Mouse (Mus musculus) CH12F3 (cell line): Measurements from ENCODE around the gene Apip.

ENCODE experiments used
- in situ Hi-C: fragments of 300-500 bp; cut with MboI; formaldehyde crosslinking; loops from 2 replicates; pipeline ENCODE4 v1.14.3; 2020; ENCODE audit warnings: low sequenced_read_pairs

Apip gene

DNA sequence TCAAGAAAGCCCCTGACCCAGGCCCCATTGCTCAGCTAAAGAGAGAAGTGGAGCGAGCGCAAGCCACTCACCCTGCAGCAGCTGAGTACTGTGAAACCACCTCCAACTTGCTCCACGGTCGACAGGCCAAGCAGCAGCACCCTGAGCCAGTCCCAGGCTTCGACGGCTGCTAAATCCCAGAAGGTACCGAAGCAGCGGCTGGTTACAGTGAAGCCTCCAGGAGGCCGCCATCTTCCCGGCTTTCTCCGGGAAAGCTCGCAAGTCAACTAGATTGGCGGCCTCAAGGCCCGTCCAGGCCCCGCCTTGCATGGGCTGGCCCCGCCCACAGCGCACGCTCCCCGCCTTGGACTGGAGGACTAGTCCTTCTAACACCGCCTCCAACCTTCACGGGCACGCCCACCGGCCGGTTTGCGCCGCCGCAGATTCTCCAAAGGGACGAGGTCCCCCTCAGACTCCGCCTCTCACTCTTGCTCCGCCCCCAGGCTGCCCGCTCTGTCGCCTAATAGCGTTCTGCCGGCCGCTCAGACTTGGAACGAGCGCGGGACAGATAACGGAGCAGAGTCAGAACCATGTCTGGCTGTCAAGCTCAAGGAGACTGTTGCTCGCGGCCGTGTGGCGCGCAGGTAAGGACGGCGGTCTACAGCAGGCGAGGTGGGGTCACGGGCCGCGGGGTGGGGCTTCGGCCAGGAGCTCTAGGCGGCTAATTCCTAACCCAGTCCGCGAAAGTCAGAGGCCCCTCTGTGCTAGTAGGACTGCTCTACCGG lies at the start of gene Apip, which contains the start of gene Pdhx:
Gene Apip, plus strand, starts transcription at position 457 of the 764 bp plus-strand sequence.
Gene Pdhx, minus strand, starts transcription at position 295 of the 764 bp plus-strand sequence.
- in situ Hi-C loops: no loop called here

DNA sequence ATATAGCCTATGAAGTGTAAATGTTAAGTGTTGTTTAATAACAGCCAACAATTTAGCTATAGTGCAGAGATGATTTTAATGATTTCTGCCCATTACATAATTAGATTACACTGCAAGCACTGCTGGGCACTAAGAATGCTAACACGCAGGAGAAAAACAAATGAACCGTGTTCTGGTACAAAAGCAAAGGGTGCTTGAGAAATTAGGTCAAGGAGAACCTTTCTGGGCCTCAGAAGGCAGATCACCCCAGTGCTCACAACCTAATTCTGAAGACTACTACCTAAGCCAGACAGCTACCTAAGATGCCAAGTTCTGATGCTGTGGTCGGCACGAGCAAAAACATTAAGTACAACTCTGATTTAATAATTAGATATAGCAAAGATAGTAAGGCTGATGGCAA lies 35.6 kb upstream of the Apip start:
- in situ Hi-C loops: no loop called here

DNA sequence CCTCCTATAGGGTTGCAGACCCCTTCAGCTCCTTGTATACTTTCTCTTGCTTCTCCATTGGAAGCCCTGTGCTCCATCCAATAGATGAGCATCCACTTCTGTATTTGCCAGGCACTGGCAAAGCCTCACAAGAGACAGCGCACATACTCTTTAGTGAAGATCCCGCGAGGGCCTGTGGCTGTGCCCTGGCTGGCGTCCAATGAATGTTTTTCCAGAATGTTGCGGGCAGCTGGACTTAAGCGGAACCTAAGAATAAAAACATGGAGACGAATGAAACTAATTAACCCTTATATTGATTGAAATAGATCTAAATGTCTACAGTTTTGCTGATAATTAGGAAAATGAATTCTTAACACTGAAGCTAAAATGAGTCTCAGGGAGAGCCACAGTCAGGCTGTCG lies 32.6 kb upstream of the Apip start:
- in situ Hi-C loops: no loop called here

DNA sequence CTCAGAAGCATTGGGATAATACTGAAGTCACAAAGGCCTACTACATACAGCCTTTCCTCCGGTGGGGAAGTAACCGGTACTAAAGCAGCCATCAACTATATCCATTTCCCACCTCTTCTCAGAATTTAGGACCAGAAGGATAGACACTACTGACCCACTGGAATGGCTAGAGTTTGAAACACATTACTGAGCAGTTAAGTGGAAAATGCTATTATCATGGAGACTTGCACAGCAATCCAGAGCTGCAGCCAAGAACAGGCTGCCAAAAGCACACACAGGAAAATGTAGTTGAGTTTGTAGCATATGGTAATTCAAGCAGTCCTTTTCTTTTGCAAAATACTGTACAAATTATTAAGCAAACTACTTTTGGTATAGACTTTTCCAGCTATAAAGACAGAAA lies 28.2 kb upstream of the Apip start:
- in situ Hi-C loops: no loop called here

DNA sequence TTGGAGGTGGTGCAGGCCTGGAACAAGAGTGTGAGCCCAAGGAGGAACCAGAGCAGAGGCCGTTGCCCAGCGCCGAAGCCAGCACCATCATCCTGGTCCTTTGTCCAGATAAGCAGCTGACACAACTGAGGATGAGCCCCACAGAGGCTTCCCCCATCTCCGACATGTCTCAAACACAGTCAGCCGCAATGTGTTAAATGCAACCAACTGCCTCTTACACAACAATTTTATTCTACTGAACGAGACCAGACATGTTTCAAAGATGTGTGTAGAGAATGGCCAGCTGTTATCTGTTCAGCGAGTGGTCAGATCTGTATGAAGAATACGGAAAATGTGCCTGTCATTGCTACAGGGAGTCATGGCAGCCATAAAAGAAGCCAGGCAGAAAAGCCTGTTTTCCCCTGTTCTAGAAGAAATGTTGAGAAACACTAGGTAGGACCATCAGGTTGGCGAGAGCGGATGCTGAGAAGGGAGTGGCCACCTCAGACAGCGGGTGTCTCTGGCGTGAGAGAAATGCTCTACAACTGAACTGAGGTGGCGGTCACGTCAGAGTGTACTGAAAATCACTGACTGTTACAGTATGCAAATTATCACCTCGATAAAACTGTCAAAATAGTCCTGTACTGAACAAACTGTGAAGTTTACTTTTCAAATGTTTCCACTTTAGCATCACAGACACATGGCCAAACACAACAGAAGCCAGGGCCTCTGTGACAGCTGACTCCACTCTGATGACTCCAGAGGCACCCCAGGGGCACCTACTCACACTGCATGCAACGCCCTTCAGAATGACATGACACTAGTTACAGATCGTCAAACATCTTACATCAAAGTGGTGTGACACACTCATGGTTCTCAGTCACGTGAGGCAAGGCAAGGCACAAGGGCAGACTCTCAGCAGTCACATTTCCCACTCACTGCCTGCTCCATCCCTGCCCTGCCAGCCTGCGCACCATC lies 21.3 kb upstream of the Apip start:
- in situ Hi-C loops: no loop called here

DNA sequence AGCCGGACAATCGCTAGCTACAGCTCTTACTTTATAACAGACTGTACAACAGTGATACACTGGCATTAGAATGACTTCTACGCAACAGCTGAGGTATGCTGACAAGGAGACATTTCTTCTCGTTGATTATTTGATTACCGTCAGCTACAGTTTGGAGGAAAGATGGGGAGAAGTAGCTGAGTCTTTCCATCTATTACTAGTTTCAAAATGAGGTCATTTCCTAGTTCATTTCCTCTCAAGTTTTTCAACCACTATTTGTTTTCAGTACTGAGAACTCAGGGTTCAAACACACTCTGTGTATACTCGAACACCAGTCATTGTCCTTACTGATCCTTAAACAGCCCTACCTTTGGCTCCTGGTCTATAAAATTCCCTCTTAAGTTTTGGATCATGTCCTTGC lies 17.7 kb upstream of the Apip start:
- in situ Hi-C loops: no loop called here

DNA sequence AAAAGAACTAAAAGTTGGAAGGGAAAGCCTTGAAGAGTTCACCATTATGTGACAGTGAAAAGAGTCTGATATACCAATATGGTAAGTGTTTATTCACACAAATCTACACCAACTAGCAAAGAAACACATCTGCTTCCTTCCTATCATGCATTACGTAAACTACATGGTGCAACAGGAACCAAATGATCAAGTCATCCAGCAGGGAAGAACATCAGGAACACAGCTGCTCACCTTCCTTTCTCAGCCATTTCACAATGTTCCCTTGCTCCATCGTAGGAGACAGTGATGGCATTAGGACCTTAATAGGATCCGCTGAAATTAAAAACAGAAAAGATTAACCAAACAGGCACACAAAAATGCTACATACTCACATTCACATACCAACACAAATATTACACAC lies 15.2 kb upstream of the Apip start:
- in situ Hi-C loops: no loop called here

DNA sequence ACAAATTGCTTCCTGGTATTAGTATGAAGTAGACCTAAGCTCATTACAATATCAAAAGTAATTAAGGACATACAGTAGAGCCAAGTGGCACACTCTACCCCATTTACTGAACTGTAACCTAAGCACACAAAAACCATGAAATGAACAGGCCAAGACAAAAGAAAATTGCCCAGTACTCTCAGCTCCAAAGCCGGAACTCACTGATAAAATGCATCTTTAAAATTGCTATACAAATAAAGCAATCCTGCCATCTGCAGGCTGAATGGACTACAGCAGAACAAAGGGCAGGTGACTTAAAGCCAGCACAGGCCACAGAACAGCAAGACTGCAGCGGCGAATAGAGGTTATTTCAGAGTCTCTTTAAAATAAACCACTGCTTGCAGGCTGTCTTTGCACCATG lies 10.6 kb upstream of the Apip start:
- in situ Hi-C loops: no loop called here

DNA sequence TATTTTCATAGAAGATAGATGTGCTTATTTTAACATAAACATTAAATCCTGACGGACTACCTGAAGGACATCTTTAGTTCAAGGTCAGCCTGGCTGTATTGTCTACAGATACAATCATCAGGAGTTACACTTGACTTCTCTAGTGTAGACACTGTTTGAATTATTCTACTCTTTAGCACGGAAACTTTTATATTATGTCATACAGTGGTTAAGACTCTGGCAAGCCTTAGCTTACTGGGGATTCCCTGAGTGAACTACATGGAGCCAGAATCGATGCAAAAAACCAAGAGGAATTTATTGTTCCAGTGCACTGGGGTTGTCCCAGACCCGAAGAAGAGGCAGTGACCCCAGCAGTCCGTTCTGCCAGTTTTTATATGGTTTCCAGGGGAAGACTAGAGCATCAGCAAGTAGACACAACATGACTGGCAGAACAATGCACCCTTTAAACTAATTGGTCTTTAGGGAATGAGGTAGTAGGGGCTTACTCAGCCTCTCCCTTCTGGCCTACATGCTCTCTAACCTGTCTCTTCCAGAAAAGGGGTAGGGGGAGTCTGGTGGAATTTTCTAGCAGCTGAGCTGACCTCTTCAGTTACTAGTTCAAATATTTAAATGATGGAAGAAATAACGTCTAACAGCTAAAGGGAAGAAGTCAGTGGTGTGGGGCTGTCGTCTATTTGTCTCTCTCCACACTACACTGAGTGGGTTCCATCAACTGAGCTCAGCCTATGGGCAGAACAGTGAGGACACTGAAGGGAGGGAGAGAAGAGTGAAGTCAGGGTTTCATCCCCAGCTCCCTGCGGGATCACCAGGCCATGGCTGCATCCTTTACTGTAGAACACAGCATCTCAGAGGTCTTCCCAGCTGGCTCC lies 6.6 kb upstream of the Apip start:
- in situ Hi-C loops: no loop called here

DNA sequence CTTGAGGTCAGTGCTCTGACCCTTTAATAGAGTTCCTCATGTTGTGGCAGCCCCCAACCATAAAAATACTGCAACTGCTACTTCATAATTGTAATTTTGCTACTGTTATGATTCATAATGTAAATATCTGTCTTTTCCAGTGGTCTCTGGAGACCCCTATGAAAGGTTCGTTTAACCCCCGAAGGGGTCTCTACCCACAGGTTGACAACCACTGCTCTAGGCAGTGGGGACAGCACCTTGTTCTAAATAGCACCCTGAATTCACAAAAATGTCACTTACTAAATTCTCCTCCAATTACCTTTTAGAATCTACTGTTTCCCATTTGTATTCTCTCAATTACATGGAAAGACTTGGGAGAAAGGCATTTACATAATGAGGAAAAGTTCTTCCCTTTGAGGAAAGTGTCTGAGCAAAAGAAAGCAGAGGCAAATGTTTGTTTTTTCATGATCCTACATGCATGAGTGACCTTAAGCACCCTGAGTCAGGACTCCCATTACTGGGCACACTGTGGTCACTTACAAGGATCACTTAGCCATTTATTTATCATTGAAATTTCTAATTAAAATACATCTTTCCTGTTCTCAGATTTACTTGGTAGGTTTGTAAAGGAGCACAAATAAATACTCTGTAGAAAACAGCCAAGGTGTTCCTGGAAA lies 5.8 kb upstream of the Apip start:
- in situ Hi-C loops: no loop called here

DNA sequence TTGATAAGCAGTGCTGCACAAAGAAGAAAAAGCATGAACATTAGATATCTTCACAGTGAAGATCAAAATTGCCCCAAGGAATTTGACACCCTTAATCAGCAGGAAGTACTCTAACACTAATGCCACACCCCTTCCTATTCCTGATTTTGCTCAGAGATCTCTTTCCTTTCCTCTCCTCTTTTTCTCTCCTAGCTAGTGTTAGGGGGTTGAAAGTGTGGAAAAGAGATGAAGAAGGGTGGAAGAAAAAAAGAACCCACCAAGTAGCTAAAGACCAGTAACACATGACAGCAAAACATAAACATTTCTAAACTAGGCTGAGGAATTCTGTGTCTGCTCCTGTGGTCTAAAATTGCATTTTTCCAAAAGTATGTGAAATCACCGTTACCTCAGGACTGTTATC lies 4.9 kb upstream of the Apip start:
- in situ Hi-C loops: no loop called here

DNA sequence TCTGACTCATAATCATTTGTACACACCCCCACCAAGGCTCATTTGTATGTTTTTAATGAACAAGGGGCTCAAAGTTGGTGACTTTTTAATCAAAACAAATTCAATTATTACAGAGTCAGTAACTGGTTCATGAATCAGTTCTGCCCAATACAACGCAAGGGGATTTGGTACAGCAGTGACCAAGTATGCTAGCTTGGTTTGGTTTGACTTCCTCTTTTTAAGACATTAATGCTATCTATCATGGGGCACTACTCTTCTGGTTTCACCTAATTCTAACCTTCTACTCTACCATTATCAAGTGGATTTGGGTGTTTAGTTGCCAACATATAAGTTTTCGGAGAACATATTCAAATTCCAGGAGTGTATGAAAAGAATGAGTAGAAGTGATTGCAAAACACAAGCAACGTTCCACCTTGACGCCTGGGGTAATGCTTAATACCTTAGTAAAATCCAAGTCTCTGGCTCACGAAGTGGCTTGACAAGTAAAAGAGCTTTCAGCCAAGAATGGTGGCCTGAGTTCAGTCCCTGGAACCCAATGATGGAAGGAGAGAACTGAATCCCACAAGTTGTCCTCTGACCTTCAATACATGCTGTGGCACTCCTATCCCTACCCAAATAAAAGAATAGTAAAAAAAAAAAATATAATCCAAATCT lies 3.6 kb upstream of the Apip start:
- in situ Hi-C loops: no loop called here

DNA sequence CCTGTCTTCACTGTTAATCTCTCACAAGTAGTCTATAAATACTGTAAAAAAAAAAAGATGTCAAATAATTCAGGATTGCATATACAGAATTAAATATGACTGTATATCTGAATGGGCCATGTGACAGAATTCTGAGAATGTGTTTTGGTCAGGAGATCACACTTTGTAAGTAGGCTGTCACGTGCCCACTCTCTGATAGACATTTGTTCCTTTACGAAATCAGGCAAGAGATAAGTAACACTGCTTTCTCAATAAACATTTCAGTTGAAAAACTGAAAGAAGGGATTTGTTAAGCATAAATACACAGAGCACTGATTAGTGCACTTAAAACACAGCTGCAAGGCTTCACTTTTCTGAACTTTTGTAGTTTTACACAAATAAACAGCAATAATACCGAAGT lies 2.9 kb upstream of the Apip start:
- in situ Hi-C loops: no loop called here

DNA sequence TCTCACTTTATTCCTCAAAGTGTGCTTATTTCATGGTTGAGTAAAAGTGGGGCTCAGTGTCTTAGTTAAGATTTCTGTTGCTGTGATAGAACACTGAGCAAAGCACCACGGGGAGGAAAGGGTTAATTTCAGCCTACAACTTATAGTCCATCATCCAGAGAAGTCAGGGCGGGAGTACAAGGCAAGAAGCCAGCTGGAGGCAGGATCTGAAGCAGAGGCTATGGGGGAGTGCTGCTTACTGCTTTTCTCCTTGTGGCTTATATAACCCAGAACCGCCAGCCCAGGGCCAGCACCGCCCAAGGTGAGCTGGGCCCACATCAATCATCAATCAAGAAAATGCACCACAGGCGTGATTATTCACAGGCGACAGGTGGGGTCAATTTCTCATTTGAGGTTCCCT lies 7.6 kb downstream of the Apip start:
- in situ Hi-C loops: no loop called here

DNA sequence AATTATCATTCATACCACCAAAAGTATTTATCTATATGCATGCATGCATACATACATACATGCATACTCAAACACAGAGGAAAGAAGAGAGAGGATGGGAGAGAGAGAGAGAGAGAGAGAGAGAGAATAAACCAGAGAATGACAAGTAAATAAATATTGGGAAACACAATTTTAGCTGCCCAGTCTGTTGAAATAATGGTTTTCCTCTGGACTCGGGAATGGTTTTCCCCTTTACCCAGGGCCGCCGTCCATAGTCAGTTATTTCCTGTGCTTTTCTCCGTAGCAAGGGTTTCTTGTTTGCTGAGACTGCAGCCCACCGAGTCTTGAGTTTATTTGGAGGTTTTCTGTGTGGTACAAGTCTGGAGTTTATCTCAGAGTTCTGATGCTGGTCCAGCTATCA lies 8.2 kb downstream of the Apip start:
- in situ Hi-C loops: no loop called here

DNA sequence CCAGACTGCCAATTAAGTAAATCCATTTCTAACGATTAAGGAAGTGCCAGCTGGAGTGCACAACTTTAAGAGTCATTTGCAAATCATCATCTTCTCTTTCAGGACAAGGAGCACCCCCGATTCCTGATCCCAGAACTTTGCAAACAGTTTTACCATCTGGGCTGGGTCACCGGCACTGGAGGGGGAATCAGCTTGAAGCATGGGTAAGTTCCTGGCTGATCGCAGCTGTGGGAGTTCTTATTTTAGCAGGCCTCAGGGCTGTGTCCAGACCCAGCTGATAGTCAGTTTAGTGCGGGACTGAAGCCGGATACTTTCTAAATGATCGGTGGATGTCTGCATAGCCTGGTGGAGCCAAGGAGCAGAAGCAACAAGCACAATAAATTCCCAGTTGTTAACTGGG lies 9.4 kb downstream of the Apip start:
- in situ Hi-C loops: no loop called here

DNA sequence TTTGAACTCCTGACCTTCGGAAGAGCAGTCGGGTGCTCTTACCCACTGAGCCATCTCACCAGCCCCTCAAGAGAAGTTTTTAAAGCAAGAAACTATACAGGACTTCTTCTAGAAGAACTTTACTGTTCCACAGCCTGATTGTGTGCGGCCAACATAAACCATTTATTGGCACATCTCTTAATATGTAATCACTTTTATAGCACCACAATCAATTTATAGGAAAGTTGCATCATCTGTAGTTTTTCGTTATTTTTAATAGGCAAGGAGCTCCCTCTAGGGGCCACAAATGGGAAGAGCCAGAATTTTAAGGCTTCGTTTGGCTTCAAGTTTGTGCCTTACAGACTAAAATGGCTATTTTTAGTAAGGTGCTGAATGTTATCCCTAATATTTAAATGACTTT lies 11.0 kb downstream of the Apip start:
- in situ Hi-C loops: no loop called here

DNA sequence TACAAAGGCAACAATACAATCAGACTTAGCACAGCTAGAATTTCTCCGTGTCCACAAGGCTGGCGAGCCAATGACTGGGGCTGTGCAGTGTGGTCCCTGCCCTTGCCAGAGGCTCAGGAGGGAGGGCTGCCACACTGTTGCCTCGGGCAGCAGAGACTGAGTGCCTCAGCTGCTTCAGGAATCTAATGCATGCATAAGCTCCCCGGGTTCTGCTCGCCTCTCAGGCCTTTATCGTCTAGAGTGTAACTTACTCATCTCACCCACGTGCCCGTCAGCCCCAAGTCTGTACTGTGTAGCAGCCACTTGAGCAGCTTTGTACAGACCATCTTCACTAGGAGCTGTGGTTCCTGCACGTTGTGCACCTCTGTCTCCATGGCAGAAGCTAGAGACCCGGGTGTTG lies 12.2 kb downstream of the Apip start:
- in situ Hi-C loops: loop anchor here (5.0 kb wide), 1 partner anchor 262 kb away; no protein-coding TSS in a partner anchor

DNA sequence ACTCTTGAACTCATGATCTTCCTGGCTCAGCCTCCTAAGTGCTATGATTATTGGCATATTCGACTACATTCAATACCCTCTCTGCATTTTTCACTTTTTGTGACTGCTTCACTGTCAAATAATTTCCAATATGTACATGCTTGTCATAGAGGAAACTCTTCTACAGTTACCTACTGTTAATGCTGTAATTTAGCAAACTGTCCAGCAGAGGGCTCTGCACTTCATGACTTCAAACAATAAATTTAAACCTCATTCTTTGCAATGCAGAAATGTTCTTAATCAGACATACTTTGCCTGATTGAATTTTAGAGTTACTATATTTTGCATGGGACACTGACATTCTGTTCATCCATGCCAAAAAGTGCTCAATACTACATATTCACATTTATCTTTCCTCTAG lies 13.0 kb downstream of the Apip start:
- in situ Hi-C loops: loop anchor here (5.0 kb wide), 1 partner anchor 261 kb away; no protein-coding TSS in a partner anchor

DNA sequence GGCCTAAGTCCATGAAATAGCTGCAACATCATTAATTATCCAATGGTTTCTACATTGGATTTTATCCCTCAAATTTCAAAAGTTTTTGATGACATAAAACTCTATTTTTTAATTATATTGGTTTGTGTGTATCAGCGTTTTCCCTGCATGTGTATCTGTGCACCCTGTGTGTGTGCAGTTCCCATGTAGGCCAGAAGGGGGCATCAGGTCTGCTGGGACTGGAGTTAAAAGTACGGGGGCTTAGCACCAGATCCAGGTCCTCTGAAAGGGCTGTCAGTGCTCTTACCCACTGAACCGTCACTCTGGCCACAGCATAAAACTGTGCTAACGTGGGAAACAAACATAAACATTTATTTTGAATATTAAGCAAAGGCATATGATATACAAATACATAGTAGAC lies 14.6 kb downstream of the Apip start:
- in situ Hi-C loops: loop anchor here (5.0 kb wide), 1 partner anchor 259 kb away; no protein-coding TSS in a partner anchor
